Mouse (Mus musculus): ENCODE results near the gene Tfr2.

DNA sequence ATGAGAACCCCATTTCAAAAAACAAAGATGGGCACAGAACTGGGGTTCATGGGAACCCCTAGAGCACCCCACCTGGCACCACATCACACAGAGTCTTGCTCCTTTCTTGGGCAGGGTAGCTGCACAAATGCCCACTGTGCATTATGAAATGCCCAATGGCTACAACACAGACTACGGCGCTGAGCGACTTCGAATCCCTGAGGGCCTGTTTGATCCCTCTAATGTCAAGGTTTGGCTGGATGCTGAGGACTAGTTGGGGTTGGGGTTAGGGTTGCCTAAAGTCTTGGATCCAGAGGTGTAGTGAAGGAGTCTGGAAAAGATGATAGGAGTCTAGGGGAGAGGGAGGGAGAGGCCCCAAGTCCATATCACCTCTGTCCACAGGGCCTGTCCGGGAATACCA lies 3.2 kb upstream of the Tfr2 start:
- TF ChIP-seq POLR2A (IDR thresholded peaks at IDR 0.05; ENCODE audit: extremely low read depth, insufficient read depth, low read length) (no peak), CTCF (IDR thresholded peaks at IDR 0.05; ENCODE audit: low read depth, low read length) (no peak)
